ENCODE assay signal across 8 mouse cellular contexts in genomic region chr16:93603439-93604212, GRCm38 (mm10). TPM values are rescaled to one million over a fixed set of nuclear protein-coding genes. Genes with fewer than 3 reads are reported as not detected.
DNase-seq lines count a peak whose midpoint lies in the region; ATAC-seq and TF ChIP-seq lines count a peak whose summit lies in the region.

TSS of gene Setd4 (minus strand) at chr16:93604063.

- no peaks in the 10 kb centered on the region for H3K4me1 ChIP-seq in cerebellum, adult 2 months (ENCODE audit: control insufficient read depth, insufficient read depth, low read length)
- peaks cover 8% of the 10 kb centered on the region for H3K4me1 ChIP-seq in forebrain, postnatal 0 days (ENCODE audit: insufficient read depth)
- H3K4me1 ChIP-seq in lung, embryonic 14.5 days (ENCODE audit: insufficient read depth): peaks cover 4% of the 10 kb centered on the region; the same call in 1 of the 2 replicates

- under 1% methylated on average over 55 of the region's 55 CpGs for WGBS in cerebellum, adult 2 months
- 4% methylated on average over 55 of the region's 55 CpGs for WGBS in forebrain, postnatal 0 days
- 1% methylated on average over 55 of the region's 55 CpGs for WGBS in lung, embryonic 14.5 days

- peak; percentile 89 for ATAC-seq in forebrain, postnatal 0 days
- peak; percentile 92 for ATAC-seq in lung, embryonic 14.5 days (ENCODE audit: insufficient read depth)
- ATAC-seq in neutrophil, adult 5-6 weeks (ENCODE audit: extremely low read depth, insufficient number of reproducible peaks, low FRiP score, poor library complexity, severe bottlenecking): peak; percentile 62

- no peak for TF ChIP-seq CTCF in cerebellum, adult 2 months (IDR thresholded peaks at IDR 0.05; ENCODE audit: borderline replicate concordance, insufficient read depth, low read depth, low read length)
- TF ChIP-seq CTCF in forebrain, postnatal 0 days (IDR thresholded peaks at IDR 0.05; ENCODE audit: low read depth): 0 out of 2 replicates have a peak, but pooled peaks have one; percentile 36
- TF ChIP-seq CTCF in lung, embryonic 14.5 days (IDR thresholded peaks at IDR 0.05; ENCODE audit: low read depth): peak; percentile 19; the same call in 1 of the 2 replicates

- H3K4me2 ChIP-seq in forebrain, postnatal 0 days (ENCODE audit: low read depth): peak within 1 kb of the TSS; percentile 93
- peak within 1 kb of the TSS; percentile 82 for H3K4me2 ChIP-seq in lung, embryonic 14.5 days

- H3K9me3 ChIP-seq in forebrain, postnatal 0 days (ENCODE audit: low read length): no peaks in the 10 kb centered on the region
- no peaks in the 10 kb centered on the region for H3K9me3 ChIP-seq in lung, embryonic 14.5 days (ENCODE audit: low read depth, low read length)

- no peaks in the 10 kb centered on the region for H3K27me3 ChIP-seq in cerebellum, adult 2 months (ENCODE audit: control insufficient read depth, insufficient read depth, low read length)
- H3K27me3 ChIP-seq in forebrain, postnatal 0 days (ENCODE audit: insufficient read depth, low read length): no peaks in the 10 kb centered on the region; the same call in 1 of the 2 replicates
- H3K27me3 ChIP-seq in lung, embryonic 14.5 days (ENCODE audit: insufficient read depth, low read length): no peaks in the 10 kb centered on the region

- peak within 1 kb of the TSS; percentile 63 for H3K4me3 ChIP-seq in cerebellum, adult 2 months (replicated peaks; ENCODE audit: insufficient read depth, low read depth, low read length)
- peak within 1 kb of the TSS; percentile 54 for H3K4me3 ChIP-seq in forebrain, postnatal 0 days (ENCODE audit: low read depth, low read length)
- H3K4me3 ChIP-seq in lung, embryonic 14.5 days (ENCODE audit: low read depth, low read length): peak within 1 kb of the TSS; percentile 58

- H3K9ac ChIP-seq in forebrain, postnatal 0 days: peak within 1 kb of the TSS; percentile 71
- peak within 1 kb of the TSS; percentile 79 for H3K9ac ChIP-seq in lung, embryonic 14.5 days

- DNase-seq in MEL-GATA-1-ER (ENCODE audit: extremely low read depth, low read depth): peak; percentile 85
- peak; percentile 96 to 98 for DNase-seq in cerebellum, adult 2 months
- peak; percentile 96 for DNase-seq in forebrain, postnatal 0 days
- DNase-seq in heart, postnatal 4 days: peak; percentile 93
- peak; percentile 93 to 95 for DNase-seq in layer of hippocampus, adult 8-10 months (ENCODE audit: low spot score in 2 of 2)
- peak; percentile 97 for DNase-seq in lung, embryonic 14.5 days
- peak; percentile 90 for DNase-seq in testis, postnatal 14 days (ENCODE audit: low spot score)

- H3K36me3 ChIP-seq in forebrain, postnatal 0 days (ENCODE audit: insufficient read depth): no peaks in the 10 kb centered on the region; the same call in 1 of the 2 replicates
- H3K36me3 ChIP-seq in lung, embryonic 14.5 days (ENCODE audit: insufficient read depth): 0 out of 2 replicates have a peak, but pooled peaks cover 2% of the 10 kb centered on the region

- TF ChIP-seq POLR2A in cerebellum, adult 2 months (IDR thresholded peaks at IDR 0.05; ENCODE audit: borderline replicate concordance, insufficient read depth, low read length): peak; percentile 90

- H3K27ac ChIP-seq in cerebellum, adult 2 months (ENCODE audit: insufficient read depth, low read length): peak within 1 kb of the TSS; percentile 79
- peak within 1 kb of the TSS; percentile 92 for H3K27ac ChIP-seq in forebrain, postnatal 0 days (ENCODE audit: low read depth, low read length)
- H3K27ac ChIP-seq in lung, embryonic 14.5 days (ENCODE audit: low read depth): peak within 1 kb of the TSS; percentile 96

RNA-seq across cellular contexts. Expression of gene Setd4, which starts in this region (rescaled TPM):
- polyA plus RNA-seq in cerebellum, adult 2 months (2012; rRNA removed): 15.7 and 16.3 TPM in 2 replicates
- total RNA-seq in forebrain, postnatal 0 days (2014; rRNA removed): 15.9 and 16.8 TPM in 2 replicates
- 11.9 and 14.7 TPM in 2 replicates for polyA plus RNA-seq in forebrain, postnatal 0 days (2015; fragmentation: Nextera tagmentation; extraction: Ambion mirVana)
- 1 to 10 TPM; 2.0 to 2.3 TPM for total RNA-seq in heart, postnatal 4 days (2021)
- 10 to 100 TPM in 3 of 4 experiments, 1 to 10 TPM in 1; 8.6 to 12.9 (median 11.4) TPM for total RNA-seq in layer of hippocampus, adult 8-10 months (2022)
- polyA plus RNA-seq in lung, embryonic 14.5 days (2014; fragmentation: Nextera tagmentation; extraction: Ambion mirVana): 10.3 and 12.0 TPM in 2 replicates
- 10.8 and 20.5 TPM in 2 replicates for total RNA-seq in neutrophil, adult 5-6 weeks (2017)

Comparison
In these comparisons a context has a peak if more than half of its experiments do, and no peak if none do; other contexts are left out.
1. Peak in every context shown above with its lines: DNase-seq, ATAC-seq, H3K4me3 ChIP-seq and H3K27ac ChIP-seq.